Mouse (Mus musculus) cerebellum, adult 2 months (tissue): ENCODE measurements around the gene Inpp5a.

ENCODE experiments used
- CTCF ChIP-seq: fragments of 200-500 bp; IDR thresholded peaks from 2 replicates; pipeline ENCODE4 v1.5.1; 2011; ENCODE audit warnings: low read depth, mild to moderate bottlenecking, control low read depth, low read length, moderate library complexity, borderline replicate concordance; ENCODE audit not compliant: insufficient read depth
- POLR2A ChIP-seq: fragments of 200-500 bp; IDR thresholded peaks from 2 replicates; pipeline ENCODE4 v1.6.1; 2011; ENCODE audit warnings: low read length, control low read depth, borderline replicate concordance; ENCODE audit not compliant: insufficient read depth

DNA sequence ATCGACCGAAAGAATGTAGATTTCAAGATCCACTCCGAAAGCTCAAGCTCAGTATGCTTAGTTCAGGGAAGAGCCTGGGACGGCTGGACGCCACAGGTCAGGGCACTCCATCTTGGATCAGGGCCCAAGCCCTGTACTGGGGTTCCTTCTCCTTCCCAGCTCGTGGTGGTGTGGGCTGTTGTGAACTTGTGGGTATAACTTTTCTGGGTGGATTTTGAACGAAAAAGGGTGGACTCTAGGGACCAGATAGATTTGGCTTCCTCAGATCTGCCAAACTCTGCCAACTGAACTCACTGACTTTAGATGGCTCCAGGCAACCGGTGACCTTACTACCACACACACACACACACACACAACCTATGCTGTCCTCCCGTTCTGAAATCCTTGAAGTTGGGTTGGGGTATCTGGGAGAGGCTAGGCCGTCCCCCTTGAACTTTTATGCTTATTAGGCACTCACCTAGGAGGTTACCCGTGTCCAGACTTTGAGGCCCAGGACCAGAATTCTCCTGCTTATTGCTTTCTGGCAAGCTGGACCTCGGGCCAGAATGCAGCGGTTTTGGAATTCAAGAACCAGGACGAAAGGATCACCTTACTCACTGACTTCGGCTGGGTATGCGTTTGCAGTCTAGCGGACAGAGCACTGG is 194.3 kb downstream of the Inpp5a start:
- TF ChIP-seq CTCF (no peak), POLR2A (no peak)
